Mouse (Mus musculus) myocyte (in vitro differentiated cells): ENCODE results near the gene Siae.

Experiments used
- E2F4 ChIP-seq: IDR thresholded peaks from one replicate; pipeline ENCODE4 v1.6.1; 2011; ENCODE audit warnings: mild to moderate bottlenecking, control low read depth, moderate library complexity; ENCODE audit not compliant: insufficient read depth
- MAX ChIP-seq: IDR thresholded peaks from one replicate; pipeline ENCODE4 v1.6.1; 2011; ENCODE audit warnings: low read depth, mild to moderate bottlenecking, control low read depth
- MYOD1 ChIP-seq, 3 experiments: IDR thresholded peaks; one replicate each; pipeline ENCODE4 v1.6.1; 2011; ENCODE audit warnings: control low read depth in 2 of 3, low read depth in 2 of 3, mild to moderate bottlenecking in 2 of 3, moderate library complexity in 1 of 3; ENCODE audit not compliant: insufficient read length in 2 of 3, control insufficient read depth in 1 of 3
- MYOG ChIP-seq, 3 experiments: IDR thresholded peaks; one replicate each; pipeline ENCODE4 v1.6.1; 2011; ENCODE audit warnings: control low read depth in 2 of 3, low read depth in 2 of 3, mild to moderate bottlenecking in 2 of 3; ENCODE audit not compliant: insufficient read length in 2 of 3, control insufficient read depth in 1 of 3, insufficient read depth in 1 of 3
- POLR2AphosphoS2 ChIP-seq: IDR thresholded peaks from one replicate; pipeline ENCODE4 v1.6.1; 2011; ENCODE audit warnings: low read depth, control low read depth; ENCODE audit not compliant: insufficient read length
- SRF ChIP-seq: IDR thresholded peaks from one replicate; pipeline ENCODE4 v1.6.1; 2011; ENCODE audit warnings: low read depth; ENCODE audit not compliant: control insufficient read depth, insufficient read length

GRCm38 (mm10) chr9:37613182-37613910 is 57.8 kb downstream of the Siae start, which contains the start of gene Spa17:
- TF ChIP-seq MYOG (IDR thresholded peaks at IDR 0.05; ENCODE audit: control insufficient read depth in 1 of 3, insufficient read depth in 1 of 3, insufficient read length in 2 of 3, low read depth in 2 of 3) (no peak), POLR2AphosphoS2 (no peak), SRF (no peak), E2F4 (no peak), MAX (no peak), MYOD1 (IDR thresholded peaks at IDR 0.05; ENCODE audit: control insufficient read depth in 1 of 3, insufficient read length in 2 of 3, low read depth in 2 of 3) (no peak)
